ENCODE assay signal across 9 mouse cellular contexts in genomic region chr1:107014530-107014929, GRCm38 (mm10). TPM values are rescaled to one million over a fixed set of nuclear protein-coding genes. Genes with fewer than 3 reads are reported as not detected.
DNase-seq lines count a peak whose midpoint lies in the region; ATAC-seq and TF ChIP-seq lines count a peak whose summit lies in the region.
"Had no signal": no experiment of that assay in that cellular context is flagged by ENCODE, and none has a peak within 500 bp of the region (broad histone marks: within the 10 kb centered on the region; RNA-seq: fewer than 3 reads in every experiment).

No protein-coding gene starts in this region.

- no peak overlapping the region for H3K27ac ChIP-seq in forebrain, embryonic 10.5 days
- no peak overlapping the region for H3K27ac ChIP-seq in forebrain, embryonic 16.5 days (ENCODE audit: low read length)
- H3K27ac ChIP-seq in hindbrain, embryonic 16.5 days (ENCODE audit: low read depth, low read length) = no peak overlapping the region
- H3K27ac ChIP-seq in midbrain, embryonic 15.5 days = no peak overlapping the region

- H3K27me3 ChIP-seq in forebrain, embryonic 10.5 days (ENCODE audit: poor library complexity, severe bottlenecking) = no peaks in the 10 kb centered on the region
- no peaks in the 10 kb centered on the region for H3K27me3 ChIP-seq in forebrain, embryonic 16.5 days (replicated peaks; ENCODE audit: control insufficient read depth, insufficient read depth, low read length)
- H3K27me3 ChIP-seq in hindbrain, embryonic 16.5 days (replicated peaks; ENCODE audit: control insufficient read depth, insufficient read depth, low read length) = no peaks in the 10 kb centered on the region
- no peaks in the 10 kb centered on the region for H3K27me3 ChIP-seq in midbrain, embryonic 15.5 days (replicated peaks)

- H3K4me1 ChIP-seq in forebrain, embryonic 10.5 days = no peaks in the 10 kb centered on the region
- H3K4me1 ChIP-seq in forebrain, embryonic 16.5 days (replicated peaks; ENCODE audit: control insufficient read depth, insufficient read depth, low read length) = no peaks in the 10 kb centered on the region
- no peaks in the 10 kb centered on the region for H3K4me1 ChIP-seq in hindbrain, embryonic 16.5 days (ENCODE audit: control insufficient read depth, insufficient read depth, low read depth, low read length)
- H3K4me1 ChIP-seq in midbrain, embryonic 15.5 days = no peaks in the 10 kb centered on the region

- no peaks in the 10 kb centered on the region for H3K36me3 ChIP-seq in forebrain, embryonic 10.5 days (replicated peaks)
- H3K36me3 ChIP-seq in forebrain, embryonic 16.5 days (ENCODE audit: control insufficient read depth, insufficient read depth) = no peaks in the 10 kb centered on the region
- no peaks in the 10 kb centered on the region for H3K36me3 ChIP-seq in hindbrain, embryonic 16.5 days (ENCODE audit: control insufficient read depth, insufficient read depth, low read length)
- H3K36me3 ChIP-seq in midbrain, embryonic 15.5 days (replicated peaks) = no peaks in the 10 kb centered on the region

- no peak for ATAC-seq in forebrain, embryonic 16.5 days
- ATAC-seq in hindbrain, embryonic 16.5 days = 0 out of 2 replicates have a peak, but pooled peaks have one; percentile 45
- ATAC-seq in midbrain, embryonic 15.5 days (replicated peaks) = peak; percentile 39; the same call in 1 of the 2 replicates

- no peak for TF ChIP-seq POLR2A in brain, embryonic 14.5 days (IDR thresholded peaks at IDR 0.05; ENCODE audit: borderline replicate concordance, extremely low read depth, insufficient read depth, insufficient read length, poor library complexity, severe bottlenecking)

- H3K4me3 ChIP-seq in forebrain, embryonic 10.5 days = no peak overlapping the region
- no peak overlapping the region for H3K4me3 ChIP-seq in forebrain, embryonic 16.5 days (replicated peaks; ENCODE audit: low read length)
- H3K4me3 ChIP-seq in hindbrain, embryonic 16.5 days (ENCODE audit: low read length) = no peak overlapping the region
- no peak overlapping the region for H3K4me3 ChIP-seq in midbrain, embryonic 15.5 days

- H3K9ac ChIP-seq in forebrain, embryonic 16.5 days (replicated peaks; ENCODE audit: low read depth, low read length) = no peak overlapping the region
- H3K9ac ChIP-seq in hindbrain, embryonic 16.5 days (ENCODE audit: low read depth, low read length) = no peak overlapping the region
- H3K9ac ChIP-seq in midbrain, embryonic 15.5 days = no peak overlapping the region

- DNase-seq in forebrain, embryonic 10.5 days (ENCODE audit: extremely low spot score, low spot score) = peak; percentile 28
- DNase-seq in lung, postnatal 36 days = peak; percentile 3
- no peak for DNase-seq in lung, postnatal 14 days
- DNase-seq in brain, embryonic 14.5 days (ENCODE audit: low read depth) = peak; percentile 48
- DNase-seq in urinary bladder, postnatal 10 days (ENCODE audit: low spot score) = no peak

- H3K9me3 ChIP-seq in forebrain, embryonic 10.5 days = no peaks in the 10 kb centered on the region
- H3K9me3 ChIP-seq in forebrain, embryonic 16.5 days (ENCODE audit: control insufficient read depth, low read length) = no peaks in the 10 kb centered on the region
- H3K9me3 ChIP-seq in hindbrain, embryonic 16.5 days (ENCODE audit: control insufficient read depth, low read length) = no peaks in the 10 kb centered on the region
- no peaks in the 10 kb centered on the region for H3K9me3 ChIP-seq in midbrain, embryonic 15.5 days

- TF ChIP-seq CTCF in brain, embryonic 14.5 days (IDR thresholded peaks at IDR 0.05; ENCODE audit: borderline replicate concordance, extremely low read depth, insufficient read depth, insufficient read length) = peak; percentile 68

- no peak overlapping the region for H3K4me2 ChIP-seq in forebrain, embryonic 16.5 days (ENCODE audit: low read length)
- H3K4me2 ChIP-seq in hindbrain, embryonic 16.5 days (ENCODE audit: low read length) = no peak overlapping the region
- no peak overlapping the region for H3K4me2 ChIP-seq in midbrain, embryonic 15.5 days

- 37% methylated on average over 2 of the region's 2 CpGs for WGBS in forebrain, embryonic 10.5 days
- 43% methylated on average over 2 of the region's 2 CpGs for WGBS in forebrain, embryonic 16.5 days
- WGBS in hindbrain, embryonic 16.5 days = 36% methylated on average over 2 of the region's 2 CpGs
- WGBS in midbrain, embryonic 15.5 days = 42% methylated on average over 2 of the region's 2 CpGs

RNA-seq across cellular contexts. Expression of gene Serpinb13, which starts 33.7 kb away (rescaled TPM):
- polyA plus RNA-seq in forebrain, embryonic 10.5 days (2016; fragmentation: Nextera tagmentation; extraction: Ambion mirVana) = not detected in 2 replicates
- not detected in 2 replicates for polyA plus RNA-seq in forebrain, embryonic 16.5 days (2015; fragmentation: Nextera tagmentation; extraction: Ambion mirVana)
- polyA plus RNA-seq in brain, embryonic 14.5 days (2012; rRNA removed) = not detected in 2 replicates
- not detected in 2 replicates for polyA plus RNA-seq in hindbrain, embryonic 16.5 days (2015; fragmentation: Nextera tagmentation; extraction: Ambion mirVana)
- polyA plus RNA-seq in midbrain, embryonic 15.5 days (2015; fragmentation: Nextera tagmentation; extraction: Ambion mirVana) = not detected in 2 replicates
- polyA plus RNA-seq: neural tube, embryonic 14.5 days had no signal

RNA-seq across cellular contexts. Expression of gene Serpinb3a, which starts 37.6 kb away (rescaled TPM):
- not detected in 2 replicates for polyA plus RNA-seq in forebrain, embryonic 10.5 days (2016; fragmentation: Nextera tagmentation; extraction: Ambion mirVana)
- not detected in 2 replicates for polyA plus RNA-seq in forebrain, embryonic 16.5 days (2015; fragmentation: Nextera tagmentation; extraction: Ambion mirVana)
- 0.39 TPM in 1 of 2 replicates, not detected in the other for polyA plus RNA-seq in brain, embryonic 14.5 days (2012; rRNA removed)
- polyA plus RNA-seq in hindbrain, embryonic 16.5 days (2015; fragmentation: Nextera tagmentation; extraction: Ambion mirVana) = 0.09 TPM in 1 of 2 replicates, not detected in the other
- not detected in 2 replicates for polyA plus RNA-seq in midbrain, embryonic 15.5 days (2015; fragmentation: Nextera tagmentation; extraction: Ambion mirVana)
- polyA plus RNA-seq: neural tube, embryonic 14.5 days had no signal

Comparison
In these comparisons a context has a peak if more than half of its experiments do, and no peak if none do; other contexts are left out.
1. DNase-seq: peak in forebrain, embryonic 10.5 days (single experiment), lung, postnatal 36 days (single experiment) and brain, embryonic 14.5 days (single experiment); none in lung, postnatal 14 days (single experiment) and urinary bladder, postnatal 10 days (single experiment).